ENCODE assay signal across 23 mouse cellular contexts in genomic region chr7:139254626-139255025, GRCm38 (mm10). TPM values are rescaled to one million over a fixed set of nuclear protein-coding genes. Genes with fewer than 3 reads are reported as not detected.
DNase-seq lines count a peak whose midpoint lies in the region; ATAC-seq lines count a peak whose summit lies in the region.
"Had no signal": no experiment of that assay in that cellular context is flagged by ENCODE, and none has a peak within 500 bp of the region (broad histone marks: within the 10 kb centered on the region; RNA-seq: fewer than 3 reads in every experiment).

No protein-coding gene starts in this region.

- intact Hi-C loops in gastrocnemius, postnatal 14 days (cut with DNase I; ENCODE audit: low total_unique reads): no loop called here
- intact Hi-C loops in gastrocnemius, postnatal 36 days (cut with DNase I): no loop called here

- ATAC-seq in frontal cortex, adult (ENCODE audit: low TSS enrichment): no peak
- ATAC-seq: CD4-positive, CD25-positive, alpha-beta regulatory T cell, adult 4 months; forebrain, embryonic 14.5 days; forebrain, embryonic 16.5 days had no signal

- DNase-seq in gastrocnemius, adult 18-20 months (ENCODE audit: low spot score): peak; percentile 73
- DNase-seq in gastrocnemius, postnatal 10 days: no peak
- peak; percentile 61 for DNase-seq in gastrocnemius, postnatal 14 days
- DNase-seq in gastrocnemius, postnatal 36 days: no peak
- DNase-seq in skeletal muscle tissue, adult 2 months (ENCODE audit: low read depth, low spot score): peak; percentile 65
- DNase-seq: adrenal gland, adult 2 months; adrenal gland, postnatal 10 days; adrenal gland, postnatal 25 days; B cell, adult 2 months; cerebellum, adult 11 months; cerebellum, adult 18-20 months; cerebellum, adult 8-10 months; cerebellum, adult 9-11 months; cerebellum, postnatal 14 days; cerebellum, postnatal 36 days; embryo, embryonic 11 days had no signal

RNA-seq across cellular contexts. Expression of gene Pwwp2b, which starts 6.3 kb away (rescaled TPM):
- 1 to 10 TPM; 4.9 to 6.7 TPM for total RNA-seq in gastrocnemius, adult 18-20 months (2021)
- total RNA-seq in gastrocnemius, postnatal 10 days (2021): 1 to 10 TPM; 3.5 to 5.2 TPM
- total RNA-seq in gastrocnemius, postnatal 14 days (2021): 1 to 10 TPM; 1.5 to 3.0 TPM
- total RNA-seq in gastrocnemius, postnatal 36 days (2021): 1 to 10 TPM; 2.5 to 3.1 TPM

RNA-seq across cellular contexts. Expression of gene Stk32c, which starts 41.5 kb away (rescaled TPM):
- total RNA-seq in gastrocnemius, adult 18-20 months (2021): under 1 TPM; 0.27 to 0.31 TPM
- 1 to 10 TPM; 1.6 TPM for total RNA-seq in gastrocnemius, postnatal 10 days (2021)
- total RNA-seq in gastrocnemius, postnatal 14 days (2021): 1 to 10 TPM; 1.2 to 1.4 TPM
- under 1 TPM; 0.10 to 0.38 TPM for total RNA-seq in gastrocnemius, postnatal 36 days (2021)
- total RNA-seq: CH12.LX; common myeloid progenitor, adult 5-6 weeks; MEL had no signal

RNA-seq across cellular contexts. Expression of gene Lrrc27, which starts 41.8 kb away (rescaled TPM):
- total RNA-seq in gastrocnemius, adult 18-20 months (2021): 1 to 10 TPM; 1.9 to 3.0 TPM
- 1 to 10 TPM; 2.9 to 4.2 TPM for total RNA-seq in gastrocnemius, postnatal 10 days (2021)
- total RNA-seq in gastrocnemius, postnatal 14 days (2021): 1 to 10 TPM; 2.4 to 2.7 TPM
- 1 to 10 TPM; 2.5 to 3.6 TPM for total RNA-seq in gastrocnemius, postnatal 36 days (2021)

Comparison
In these comparisons a context has a peak if more than half of its experiments do, and no peak if none do; other contexts are left out.
1. DNase-seq: peak in gastrocnemius, adult 18-20 months (single experiment), gastrocnemius, postnatal 14 days (single experiment) and skeletal muscle tissue, adult 2 months (single experiment); none in gastrocnemius, postnatal 10 days (single experiment) and gastrocnemius, postnatal 36 days (0 of 2).